Mouse (Mus musculus) E14TG2a.4 (cell line): ENCODE results near the gene Nhej1.

ENCODE experiments used
- H3K27me3 ChIP-seq: 2 replicates; pipeline ENCODE4 v1.6.1; 2014; ENCODE audit warnings: low read length, control low read depth; ENCODE audit not compliant: insufficient read depth
- H3K36me3 ChIP-seq: 2 replicates; pipeline ENCODE4 v1.6.1; 2014; ENCODE audit warnings: low read length, control low read depth; ENCODE audit not compliant: insufficient read depth
- H3K4me1 ChIP-seq: replicated peaks from 2 replicates; pipeline ENCODE4 v1.6.1; 2014; ENCODE audit warnings: low read depth, low read length, control low read depth
- H3K4me3 ChIP-seq: replicated peaks from 2 replicates; pipeline ENCODE4 v1.5.1; 2014; ENCODE audit warnings: mild to moderate bottlenecking, low read length
- H3K9me3 ChIP-seq: 2 replicates; pipeline ENCODE4 v1.6.1; 2014; ENCODE audit warnings: low read length, control low read depth
- CTCF ChIP-seq: conservative IDR thresholded peaks from 2 replicates; pipeline ENCODE4 v1.5.1; 2014; ENCODE audit warnings: low read length
- NANOG ChIP-seq: IDR thresholded peaks from 2 replicates; pipeline ENCODE4 v1.6.1; 2014; ENCODE audit warnings: borderline replicate concordance, low read length, mixed read lengths
- POU5F1 ChIP-seq: IDR thresholded peaks from 2 replicates; pipeline ENCODE4 v1.6.1; 2014; ENCODE audit warnings: low read length, borderline replicate concordance

Gene Nhej1

DNA sequence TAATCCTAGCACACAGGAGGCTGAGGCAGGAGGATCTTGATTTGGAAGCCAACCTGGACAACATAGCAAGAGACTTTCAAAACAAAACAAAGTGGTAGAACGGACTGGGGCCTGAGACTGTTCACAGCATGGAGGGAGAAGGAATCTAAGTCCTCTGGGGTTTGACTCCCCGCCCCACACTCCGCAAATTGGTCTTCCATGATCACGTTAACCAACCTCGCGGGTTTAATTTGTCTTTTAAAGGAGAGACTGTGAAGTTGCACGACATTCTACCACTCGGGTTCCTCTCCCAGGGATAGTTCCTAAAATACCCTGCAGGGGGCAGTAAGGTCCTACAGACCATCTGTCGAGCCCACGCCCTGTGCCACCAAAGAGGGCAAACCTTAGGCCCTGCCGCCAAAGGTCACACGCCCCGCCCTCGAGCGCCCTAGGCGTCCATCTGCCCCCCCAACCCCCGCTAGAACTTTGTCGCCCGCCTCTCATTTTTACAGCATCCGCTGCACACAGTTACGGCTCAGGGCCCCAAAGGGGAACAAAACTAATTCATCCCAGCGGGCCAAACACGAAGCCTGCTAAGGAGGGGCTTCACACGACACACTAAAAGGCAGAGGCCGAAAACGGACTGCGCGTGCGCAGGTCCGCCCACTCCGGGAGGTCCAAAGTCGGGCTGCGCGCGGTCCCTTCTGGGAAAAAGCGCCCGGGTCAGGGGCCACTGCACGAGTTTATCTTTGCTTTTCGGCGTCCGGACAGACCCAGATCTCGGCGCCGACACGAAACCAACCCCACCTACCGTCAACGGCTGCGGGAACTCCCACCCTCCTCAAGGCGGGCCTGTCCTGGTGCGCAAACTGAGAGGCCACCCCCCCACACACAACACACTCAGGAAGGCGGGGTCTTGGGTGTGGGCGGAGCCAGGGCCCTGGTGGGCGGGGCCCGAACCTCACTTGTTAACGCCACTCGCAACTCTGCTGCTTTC, at the start of gene Nhej1:
TSS of gene Nhej1 (minus strand) at position 855 of the 976 bp plus-strand sequence.
- Histone ChIP-seq H3K9me3 (no peaks in the 10 kb centered on the region), H3K36me3 (no peaks in the 10 kb centered on the region), H3K4me1 (peaks cover 18% of the 10 kb centered on the region), H3K4me3 (peak within 1 kb of the TSS; percentile 85), H3K27me3 (peaks cover 9% of the 10 kb centered on the region)
- no peak for TF ChIP-seq NANOG
- no peak for TF ChIP-seq POU5F1
- peak; percentile 94 for TF ChIP-seq CTCF

DNA sequence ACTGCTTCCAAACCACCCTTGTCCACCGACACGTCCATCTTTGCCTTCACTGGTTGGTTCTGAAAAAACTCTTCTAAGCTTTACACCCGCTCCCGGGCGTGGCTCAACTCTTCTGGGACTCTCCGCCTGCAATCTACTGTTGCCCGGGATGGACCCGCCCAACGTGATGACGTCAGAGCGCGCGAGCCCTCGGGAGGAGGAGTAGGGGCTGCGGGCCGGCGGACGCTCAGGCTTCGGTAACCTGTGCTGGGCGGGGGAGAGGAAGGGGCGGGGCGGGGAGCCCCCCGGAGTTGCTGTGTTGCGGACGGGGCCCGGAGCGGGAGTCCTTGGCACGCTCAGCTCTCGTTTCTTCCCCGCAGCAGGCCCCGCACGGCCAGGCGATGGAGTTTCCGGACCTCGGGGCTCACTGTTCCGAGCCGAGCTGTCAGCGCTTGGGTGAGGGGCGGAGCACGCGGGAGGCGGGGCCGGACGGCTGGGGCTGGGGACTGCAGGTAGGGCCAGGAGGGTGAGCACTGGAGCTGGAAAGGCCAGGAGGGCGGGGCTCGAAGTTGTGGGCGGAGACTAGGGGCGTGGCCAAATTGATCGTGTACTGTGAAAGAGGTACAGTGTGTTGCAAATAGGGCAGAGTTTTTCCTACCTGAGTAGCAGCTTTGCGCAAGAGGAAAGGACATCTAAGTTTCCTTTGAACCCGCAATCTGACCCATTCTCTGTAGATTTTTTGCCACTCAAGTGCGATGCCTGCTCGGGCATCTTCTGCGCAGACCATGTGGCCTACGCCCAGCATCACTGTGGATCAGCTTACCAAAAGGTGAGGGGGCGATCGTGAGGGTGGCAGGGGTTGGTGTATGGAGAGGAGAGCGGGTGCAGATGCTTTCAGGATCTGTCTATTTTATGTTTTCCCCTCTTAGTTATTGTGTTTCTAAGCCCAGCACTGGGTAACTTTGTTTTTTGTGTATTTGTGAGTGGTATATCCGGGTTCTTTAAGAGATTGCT, 43.8 kb upstream of the Nhej1 start, which contains the start of gene Zfand2b:
TSS of gene Zfand2b (plus strand) at position 175 of the 993 bp plus-strand sequence.
- Histone ChIP-seq H3K4me1 (peaks cover 19% of the 10 kb centered on the region), H3K4me3 (peak within 1 kb of the TSS; percentile 90), H3K9me3 (no peaks in the 10 kb centered on the region), H3K36me3 (peaks cover 42% of the 10 kb centered on the region), H3K27me3 (no peaks in the 10 kb centered on the region)
- TF ChIP-seq CTCF = no peak
- no peak for TF ChIP-seq POU5F1
- TF ChIP-seq NANOG = no peak

DNA sequence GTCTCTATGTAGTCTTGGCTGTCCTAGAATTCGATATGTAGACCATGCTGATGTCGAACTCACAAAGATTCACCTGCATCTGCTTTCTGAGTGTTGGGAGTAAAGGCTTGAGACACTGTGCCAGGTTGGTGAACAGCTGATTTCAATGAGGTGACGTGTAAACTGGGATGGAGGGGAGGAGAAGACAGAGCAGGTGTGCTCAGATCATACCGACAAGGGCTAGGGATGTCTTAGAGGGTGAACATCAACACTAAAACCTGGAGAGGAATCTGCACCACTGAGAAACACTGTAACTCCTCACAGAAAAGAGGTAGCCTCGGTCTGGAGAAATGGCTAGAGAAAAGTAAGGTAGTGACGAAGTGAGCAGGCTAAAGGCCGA, 43.1 kb upstream of the Nhej1 start:
- Histone ChIP-seq H3K27me3 (no peaks in the 10 kb centered on the region), H3K4me3 (peak overlapping the region; percentile 90), H3K36me3 (peaks cover 35% of the 10 kb centered on the region), H3K4me1 (peaks cover 19% of the 10 kb centered on the region), H3K9me3 (no peaks in the 10 kb centered on the region)
- no peak for TF ChIP-seq POU5F1
- TF ChIP-seq NANOG = no peak
- TF ChIP-seq CTCF = no peak

DNA sequence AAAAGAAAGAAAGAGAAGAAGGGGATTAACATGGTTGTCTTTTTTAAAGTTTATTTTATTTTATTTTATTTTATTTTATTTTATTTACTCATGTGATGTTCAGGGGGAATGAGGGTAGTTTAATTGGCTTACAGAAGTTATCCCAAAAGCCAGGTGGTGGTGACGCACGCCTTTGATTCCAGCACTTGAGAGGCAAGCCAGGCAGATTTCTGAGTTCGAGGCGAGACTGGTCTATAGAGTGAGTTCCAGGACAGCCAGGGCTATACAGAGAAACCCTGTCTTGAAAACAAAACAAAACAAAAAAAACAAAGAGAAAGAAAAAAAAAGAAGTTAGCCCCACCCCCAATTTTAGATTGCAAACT, 35.2 kb upstream of the Nhej1 start:
- no peaks in the 10 kb centered on the region for H3K9me3 ChIP-seq
- H3K36me3 ChIP-seq = no peaks in the 10 kb centered on the region
- H3K4me3 ChIP-seq = no peak overlapping the region
- H3K4me1 ChIP-seq = no peaks in the 10 kb centered on the region
- H3K27me3 ChIP-seq = no peaks in the 10 kb centered on the region
- TF ChIP-seq POU5F1 (no peak), CTCF (no peak), NANOG (no peak)

DNA sequence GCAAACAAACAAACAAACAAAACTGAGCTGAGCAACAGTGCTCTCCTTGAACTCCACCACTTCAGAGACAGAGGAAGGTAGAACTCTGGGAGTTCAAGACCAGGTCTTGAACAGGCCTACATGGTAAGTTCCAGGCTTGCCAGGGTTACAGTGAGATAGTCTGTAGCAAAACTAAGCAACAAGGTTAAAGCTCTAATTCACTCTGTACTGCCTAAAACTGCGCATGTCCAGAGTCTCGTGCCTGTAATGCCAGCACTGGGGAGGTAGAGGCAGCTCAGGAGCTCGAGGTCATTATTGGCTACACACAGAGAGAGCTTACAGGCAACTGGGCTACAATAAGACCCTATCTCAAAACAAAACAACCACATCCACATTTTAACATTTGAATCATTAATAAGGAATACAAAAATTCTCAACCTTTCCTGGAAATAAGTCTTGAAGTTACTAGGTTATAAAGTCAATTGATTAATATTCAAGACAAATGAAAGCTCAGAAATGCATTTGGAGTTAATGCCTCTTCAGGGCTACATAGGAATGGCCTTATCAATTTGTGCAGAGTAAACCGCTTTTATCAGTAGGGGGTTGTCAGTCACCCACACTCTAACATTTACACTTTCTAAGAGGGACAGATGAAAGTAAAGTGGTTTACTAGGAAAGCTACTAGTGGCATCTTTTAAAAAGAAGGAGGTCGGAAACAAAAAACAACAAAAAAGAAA, 34.7 kb upstream of the Nhej1 start:
- Histone ChIP-seq H3K36me3 (no peaks in the 10 kb centered on the region), H3K27me3 (no peaks in the 10 kb centered on the region), H3K4me3 (no peak overlapping the region), H3K4me1 (no peaks in the 10 kb centered on the region), H3K9me3 (no peaks in the 10 kb centered on the region)
- TF ChIP-seq NANOG (no peak), CTCF (no peak), POU5F1 (no peak)

DNA sequence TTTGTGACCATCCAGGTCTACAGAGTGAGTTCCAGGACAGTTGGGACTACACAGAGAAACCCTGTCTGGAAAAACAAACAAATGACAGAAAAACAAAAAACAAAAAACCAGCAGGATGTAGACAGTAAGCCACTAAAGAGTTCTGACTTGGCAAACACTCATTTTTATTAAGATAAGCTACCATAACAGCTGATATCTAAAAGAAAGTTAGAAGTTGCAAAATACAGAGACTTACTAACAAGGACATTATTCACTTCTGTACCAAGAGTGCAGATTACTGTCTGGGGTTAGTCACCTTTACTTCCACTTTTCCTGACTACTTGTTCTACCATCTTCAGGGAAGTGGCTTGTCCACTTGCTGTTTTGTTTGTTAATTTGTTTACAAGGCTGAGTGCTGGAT, 34.0 kb upstream of the Nhej1 start:
- no peak overlapping the region for H3K4me3 ChIP-seq
- TF ChIP-seq NANOG (no peak), CTCF (no peak), POU5F1 (no peak)
- no peaks in the 10 kb centered on the region for H3K4me1 ChIP-seq
- no peaks in the 10 kb centered on the region for H3K36me3 ChIP-seq
- no peaks in the 10 kb centered on the region for H3K9me3 ChIP-seq
- H3K27me3 ChIP-seq = no peaks in the 10 kb centered on the region

DNA sequence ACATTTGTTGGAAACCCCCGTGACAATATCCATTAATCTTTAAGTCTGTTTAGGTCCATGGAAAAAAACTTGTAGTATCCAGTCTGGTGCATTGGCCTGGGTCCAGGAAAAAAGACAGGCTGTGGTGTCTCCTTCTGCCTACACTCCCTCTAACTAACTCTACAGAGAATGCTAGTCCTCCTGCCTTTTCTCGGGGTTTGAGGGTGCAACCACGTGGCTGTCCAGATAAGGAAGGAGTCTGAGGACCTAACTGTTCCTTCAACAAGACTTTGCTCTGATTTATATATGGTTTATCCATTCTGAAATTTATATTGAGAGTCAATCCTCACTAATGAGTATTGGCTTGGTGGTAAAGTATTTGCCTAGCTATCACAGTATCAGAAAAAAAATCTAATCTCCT, 30.8 kb upstream of the Nhej1 start:
- H3K27me3 ChIP-seq = no peaks in the 10 kb centered on the region
- no peaks in the 10 kb centered on the region for H3K9me3 ChIP-seq
- H3K4me1 ChIP-seq = no peaks in the 10 kb centered on the region
- no peak overlapping the region for H3K4me3 ChIP-seq
- no peak for TF ChIP-seq POU5F1
- no peaks in the 10 kb centered on the region for H3K36me3 ChIP-seq

DNA sequence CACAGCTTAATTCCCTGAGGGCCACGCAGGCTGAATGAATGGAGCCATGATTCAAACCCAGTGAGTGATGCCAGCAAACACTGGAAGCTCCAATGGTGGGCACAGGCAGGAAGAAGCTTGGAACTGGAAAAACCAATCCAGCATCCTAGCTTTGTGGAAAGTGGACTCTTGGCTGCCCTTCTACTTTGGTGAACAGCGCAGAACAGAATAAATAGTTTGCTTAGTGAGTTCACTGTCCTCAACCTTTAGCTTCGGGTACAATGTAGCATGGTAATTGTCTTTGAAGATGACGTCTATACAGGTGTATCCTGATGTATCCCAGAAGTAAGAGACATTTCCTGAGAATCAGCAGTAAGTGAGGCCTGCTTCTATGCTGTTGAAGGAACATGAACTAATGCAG, 23.7 kb upstream of the Nhej1 start:
- no peaks in the 10 kb centered on the region for H3K9me3 ChIP-seq
- H3K36me3 ChIP-seq = peaks cover 50% of the 10 kb centered on the region
- H3K4me1 ChIP-seq = 0 out of 2 replicates have a peak, but pooled peaks cover 2% of the 10 kb centered on the region
- H3K4me3 ChIP-seq = no peak overlapping the region
- no peak for TF ChIP-seq POU5F1
- no peak for TF ChIP-seq NANOG
- TF ChIP-seq CTCF = no peak
- H3K27me3 ChIP-seq = peaks cover 6% of the 10 kb centered on the region
